Mouse (Mus musculus) kidney, embryonic 15.5 days (tissue): Measurements from ENCODE around the gene Stac3. TPM values are rescaled to one million over a fixed set of nuclear protein-coding genes. Genes with fewer than 3 reads are reported as not detected.

Source experiments
- ATAC-seq: fragments of 200-750 bp; cut with Nextera tagmentation; replicated peaks from 2 replicates; pipeline ENCODE4 v1.8.0; 2017; ENCODE audit warnings: moderate TSS enrichment; ENCODE audit not compliant: low FRiP score
- H3K27ac ChIP-seq: fragments of 300-500 bp; sonication (generic); 2 replicates; pipeline ENCODE4 v1.5.1; 2015; ENCODE audit warnings: mild to moderate bottlenecking, inconsistent platforms
- H3K27me3 ChIP-seq: fragments of 300-500 bp; sonication (generic); 2 replicates; pipeline ENCODE4 v1.6.1; 2015; ENCODE audit warnings: inconsistent platforms
- H3K36me3 ChIP-seq: fragments of 300-500 bp; sonication (generic); 2 replicates; pipeline ENCODE4 v1.6.1; 2015; ENCODE audit warnings: inconsistent platforms
- H3K4me1 ChIP-seq: fragments of 300-500 bp; sonication (generic); 2 replicates; pipeline ENCODE4 v1.6.1; 2015; ENCODE audit warnings: inconsistent platforms
- H3K4me2 ChIP-seq: fragments of 300-500 bp; sonication (generic); 2 replicates; pipeline ENCODE4 v1.6.1; 2015; ENCODE audit warnings: moderate library complexity, mild to moderate bottlenecking, inconsistent platforms
- H3K4me3 ChIP-seq: fragments of 300-500 bp; sonication (generic); replicated peaks from 2 replicates; pipeline ENCODE4 v1.5.1; 2015; ENCODE audit warnings: mild to moderate bottlenecking, inconsistent platforms
- H3K9ac ChIP-seq: fragments of 300-500 bp; sonication (generic); 2 replicates; pipeline ENCODE4 v1.6.1; 2015; ENCODE audit warnings: mild to moderate bottlenecking, inconsistent platforms
- H3K9me3 ChIP-seq: fragments of 300-500 bp; sonication (generic); replicated peaks from 2 replicates; pipeline ENCODE4 v1.6.1; 2016; ENCODE audit warnings: inconsistent platforms
- WGBS: fragments of 180-500 bp; shearing (Covaris S2); methylation state at CpG from one replicate; pipeline ENCODE4 v1.1.7; 2015; ENCODE audit warnings: mixed read lengths; 5-methylcytosine and 5-hydroxymethylcytosine counted together
- polyA plus RNA-seq: library from polyadenylated mRNA; unstranded; fragments of >200 nt; fragmentation: Nextera tagmentation; extraction: Ambion mirVana; gene quantifications from 2 replicates; pipeline ENCODE4 v1.2.1, GENCODE M21; 2015

Gene Stac3
- polyA plus RNA-seq, 1 experiment from 2014 or later = 2.4 TPM

DNA sequence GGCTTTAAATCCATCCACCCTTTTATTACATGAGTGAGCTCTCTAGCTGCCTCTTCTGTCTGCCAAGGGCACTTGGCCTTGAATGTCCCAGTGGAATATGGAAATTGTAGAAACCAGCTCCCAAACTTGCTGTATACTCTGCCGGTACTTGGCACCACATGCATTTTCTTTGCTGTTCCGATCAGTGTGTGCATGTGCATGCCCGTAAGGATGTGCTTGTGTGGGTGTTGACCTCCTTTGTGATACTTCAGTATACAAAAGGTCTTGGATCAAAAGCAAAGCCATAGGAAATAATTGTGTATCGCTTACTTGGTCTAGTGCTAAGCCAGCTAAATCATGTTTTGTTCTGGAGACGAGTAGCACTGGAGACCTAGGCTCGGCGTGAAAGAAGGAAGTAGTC is 12.6 kb upstream of the Stac3 start:
- H3K9me3 ChIP-seq = no peaks in the 10 kb centered on the region
- peaks cover 8% of the 10 kb centered on the region; the same call in 1 of the 2 replicates for H3K4me1 ChIP-seq
- H3K9ac ChIP-seq = no peak overlapping the region
- no peak overlapping the region for H3K27ac ChIP-seq
- H3K36me3 ChIP-seq = peaks cover 75% of the 10 kb centered on the region
- H3K27me3 ChIP-seq = no peaks in the 10 kb centered on the region
- WGBS = 80% methylated on average over 7 of the region's 7 CpGs
- H3K4me3 ChIP-seq = no peak overlapping the region
- no peak for ATAC-seq
- H3K4me2 ChIP-seq = no peak overlapping the region

- Histone ChIP-seq H3K9me3 (no peaks in the 10 kb centered on the region), H3K36me3 (peaks cover 75% of the 10 kb centered on the region), H3K4me1 (peaks cover 8% of the 10 kb centered on the region; the same call in 1 of the 2 replicates), H3K27me3 (no peaks in the 10 kb centered on the region), H3K9ac (no peak overlapping the region), H3K4me3 (no peak overlapping the region), H3K27ac (no peak overlapping the region; the same call in 1 of the 2 replicates), H3K4me2 (no peak overlapping the region)
- ATAC-seq = peak; percentile 58; the same call in 1 of the 2 replicates
- WGBS = 57% methylated on average over 18 of the region's 18 CpGs
Measured at GRCm38 (mm10) chr10:127490160-127491127, 11.0 kb upstream of the Stac3 start.

DNA sequence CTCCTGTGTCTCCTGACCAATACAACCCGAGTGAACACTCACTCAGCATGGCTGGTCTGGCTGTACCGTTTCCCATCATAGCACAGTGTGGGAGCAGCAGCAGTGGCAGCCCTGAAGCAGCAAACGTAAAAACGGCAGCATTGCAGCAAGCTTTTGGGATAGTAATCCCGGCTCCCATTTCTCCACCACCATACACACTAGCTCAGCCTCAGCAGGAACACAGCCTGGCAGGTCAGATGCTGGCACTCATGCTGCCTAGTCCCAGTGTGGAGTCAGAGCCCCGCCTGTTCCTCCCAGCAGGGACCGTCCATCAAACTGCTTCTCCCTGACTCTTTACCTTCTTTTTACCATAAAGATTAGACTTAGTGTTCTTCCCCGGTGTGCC is 10.4 kb upstream of the Stac3 start:
- H3K9me3 ChIP-seq = no peaks in the 10 kb centered on the region
- H3K4me1 ChIP-seq = peaks cover 8% of the 10 kb centered on the region; the same call in 1 of the 2 replicates
- 78% methylated on average over 8 of the region's 8 CpGs for WGBS
- ATAC-seq = no peak
- peaks cover 77% of the 10 kb centered on the region for H3K36me3 ChIP-seq
- H3K4me3 ChIP-seq = no peak overlapping the region
- no peak overlapping the region for H3K9ac ChIP-seq
- no peak overlapping the region for H3K27ac ChIP-seq
- no peaks in the 10 kb centered on the region for H3K27me3 ChIP-seq
- no peak overlapping the region for H3K4me2 ChIP-seq

DNA sequence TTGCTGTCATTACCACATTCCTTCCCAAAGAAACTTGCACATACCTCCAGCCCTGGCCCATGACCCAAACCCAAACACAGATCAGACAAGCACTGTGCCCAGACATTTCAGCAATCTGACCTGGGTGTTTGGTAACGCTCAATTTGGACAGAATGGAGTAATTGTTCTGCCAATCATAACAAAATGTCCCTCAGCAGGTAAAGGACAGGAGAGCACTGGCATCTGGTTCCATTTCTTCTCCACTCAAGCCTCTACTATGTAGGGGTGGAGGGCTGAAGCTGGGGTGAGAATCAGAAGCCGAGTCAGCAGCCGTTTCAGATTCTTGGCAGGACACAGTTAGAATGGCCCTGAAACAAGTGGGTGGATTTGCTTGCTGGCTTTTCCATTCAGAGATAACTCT is 9.4 kb upstream of the Stac3 start:
- H3K27ac ChIP-seq = no peak overlapping the region
- H3K36me3 ChIP-seq = peaks cover 82% of the 10 kb centered on the region
- ATAC-seq = no peak
- H3K4me2 ChIP-seq = no peak overlapping the region
- peaks cover 8% of the 10 kb centered on the region; the same call in 1 of the 2 replicates for H3K4me1 ChIP-seq
- no peak overlapping the region for H3K9ac ChIP-seq
- 83% methylated on average over 3 of the region's 3 CpGs for WGBS
- no peaks in the 10 kb centered on the region for H3K27me3 ChIP-seq
- H3K4me3 ChIP-seq = no peak overlapping the region
- H3K9me3 ChIP-seq = no peaks in the 10 kb centered on the region

GRCm38 (mm10) chr10:127496156-127496555 is 5.3 kb upstream of the Stac3 start:
- no peaks in the 10 kb centered on the region for H3K9me3 ChIP-seq
- no peak overlapping the region for H3K27ac ChIP-seq
- ATAC-seq = no peak
- H3K27me3 ChIP-seq = no peaks in the 10 kb centered on the region
- no peak overlapping the region for H3K4me3 ChIP-seq
- no peak overlapping the region for H3K4me2 ChIP-seq
- no peaks in the 10 kb centered on the region for H3K4me1 ChIP-seq
- H3K9ac ChIP-seq = no peak overlapping the region
- H3K36me3 ChIP-seq = peaks cover 93% of the 10 kb centered on the region
- WGBS = 81% methylated on average over 3 of the region's 3 CpGs

DNA sequence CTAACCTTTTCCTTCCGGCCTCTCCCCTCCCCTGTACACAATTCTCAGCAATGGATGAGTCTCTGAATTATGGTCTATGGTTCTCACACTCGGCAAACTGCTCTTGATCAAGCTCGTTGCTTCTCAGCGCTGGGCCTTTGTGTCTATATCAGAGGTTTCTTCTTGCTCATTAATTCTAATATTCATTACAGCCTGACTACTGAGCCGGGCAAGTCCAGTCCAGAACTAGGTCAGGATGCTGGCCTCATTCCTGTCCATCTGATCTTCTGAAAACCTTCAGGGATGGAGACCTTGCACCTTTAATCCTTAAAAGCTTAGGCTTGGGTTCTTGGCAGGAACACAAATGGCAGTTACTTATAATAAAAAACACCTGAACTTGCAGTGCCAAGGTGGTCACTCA is 2.0 kb upstream of the Stac3 start:
- no peak for ATAC-seq
- H3K27me3 ChIP-seq = no peaks in the 10 kb centered on the region
- H3K9ac ChIP-seq = no peak overlapping the region
- H3K9me3 ChIP-seq = no peaks in the 10 kb centered on the region
- H3K27ac ChIP-seq = no peak overlapping the region
- no peaks in the 10 kb centered on the region for H3K4me1 ChIP-seq
- peaks cover 63% of the 10 kb centered on the region for H3K36me3 ChIP-seq
- H3K4me2 ChIP-seq = no peak overlapping the region
- H3K4me3 ChIP-seq = no peak overlapping the region
- 40% methylated on average over 5 of the region's 5 CpGs for WGBS

DNA sequence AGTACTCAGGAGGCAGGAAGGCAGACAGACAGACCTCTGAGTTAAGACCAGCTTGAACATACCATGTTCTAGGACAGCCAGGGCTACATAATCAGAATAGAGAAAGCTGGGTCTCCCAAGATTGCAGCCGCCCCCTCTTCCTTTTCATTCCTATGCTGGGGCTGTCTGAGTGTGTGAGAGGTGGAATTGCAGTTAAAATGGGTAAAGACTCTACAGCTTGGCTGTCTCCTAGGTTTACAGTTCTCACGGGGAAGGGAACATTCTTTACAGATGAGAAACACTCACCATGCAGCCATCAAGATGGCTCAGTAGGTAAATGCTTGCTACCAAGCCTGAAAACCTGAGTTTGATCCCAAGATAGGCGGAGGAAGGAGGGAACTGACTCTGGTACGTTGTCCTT is 1.4 kb upstream of the Stac3 start:
- H3K4me3 ChIP-seq = no peak overlapping the region
- H3K4me1 ChIP-seq = no peaks in the 10 kb centered on the region
- H3K27me3 ChIP-seq = no peaks in the 10 kb centered on the region
- WGBS = 80% methylated on average over 4 of the region's 4 CpGs
- no peaks in the 10 kb centered on the region for H3K9me3 ChIP-seq
- H3K9ac ChIP-seq = no peak overlapping the region
- no peak overlapping the region for H3K27ac ChIP-seq
- ATAC-seq = no peak
- peaks cover 58% of the 10 kb centered on the region for H3K36me3 ChIP-seq
- no peak overlapping the region for H3K4me2 ChIP-seq

DNA sequence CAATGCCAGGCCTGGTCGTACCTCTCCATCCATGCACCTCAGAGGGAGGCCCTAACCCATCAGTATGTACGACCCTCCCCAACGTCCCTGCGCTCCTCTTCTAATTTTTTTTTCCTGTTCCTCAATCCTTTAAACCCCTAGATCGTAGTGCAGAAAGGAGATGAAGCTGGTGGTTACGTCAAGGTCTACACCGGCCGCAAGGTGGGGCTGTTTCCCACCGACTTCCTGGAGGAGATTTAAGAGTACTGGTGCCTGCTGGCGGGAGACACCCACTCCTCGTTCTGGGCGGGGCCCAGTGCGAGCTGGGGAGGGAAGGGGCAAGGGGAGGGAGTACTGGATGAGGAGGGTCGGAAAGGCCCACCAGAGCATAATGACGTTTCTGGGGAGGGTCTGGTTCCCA is 6.8 kb downstream of the Stac3 start:
- 4% methylated on average over 15 of the region's 15 CpGs for WGBS
- Histone ChIP-seq H3K27ac (no peak overlapping the region), H3K27me3 (peaks cover 64% of the 10 kb centered on the region), H3K9me3 (no peaks in the 10 kb centered on the region), H3K36me3 (0 out of 2 replicates have a peak, but pooled peaks cover 3% of the 10 kb centered on the region), H3K4me1 (peaks cover 55% of the 10 kb centered on the region), H3K9ac (no peak overlapping the region), H3K4me3 (peak overlapping the region; percentile 45), H3K4me2 (peak overlapping the region; percentile 78)
- ATAC-seq = no peak

DNA sequence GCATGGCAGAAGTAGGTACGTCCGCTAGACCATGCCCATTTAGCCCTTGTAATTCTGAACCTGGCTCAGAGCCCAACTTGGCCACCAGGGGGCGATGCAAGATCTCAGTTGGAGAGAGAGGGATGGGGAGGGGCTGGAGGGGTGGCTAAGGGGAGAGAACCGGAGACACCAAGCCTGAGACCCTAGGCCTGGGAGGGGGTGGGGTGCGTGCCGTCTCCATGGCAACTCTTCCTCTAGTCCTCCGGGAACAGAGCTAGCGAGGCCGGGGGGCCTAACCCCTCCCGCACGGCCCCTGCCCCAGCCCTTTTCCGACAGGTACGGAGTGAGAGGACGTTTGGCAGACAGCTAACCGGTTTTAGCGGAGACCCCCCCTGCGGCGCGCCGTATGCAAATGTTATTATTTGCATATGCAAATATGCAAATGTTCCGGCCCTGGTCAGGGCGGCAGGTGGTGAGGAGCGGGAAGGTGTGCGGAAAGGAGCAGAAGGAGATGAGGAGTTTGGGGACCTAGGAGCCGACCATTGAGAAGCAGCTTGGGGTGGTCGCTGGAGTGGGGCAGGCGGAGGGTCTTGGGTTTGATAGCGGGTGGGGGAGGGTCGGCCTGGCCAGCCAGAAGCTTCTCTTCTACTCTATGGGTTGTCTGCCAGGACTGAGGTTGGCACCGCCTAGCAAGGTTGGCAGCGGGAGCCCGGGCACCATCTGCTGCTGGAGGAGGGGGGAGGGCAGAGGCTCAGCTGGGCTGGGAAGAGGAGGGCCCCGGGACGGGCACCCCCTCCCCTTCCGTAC is 7.8 kb downstream of the Stac3 start:
- Histone ChIP-seq H3K27ac (no peak overlapping the region), H3K4me2 (peak overlapping the region; percentile 78), H3K27me3 (peaks cover 74% of the 10 kb centered on the region), H3K36me3 (no peaks in the 10 kb centered on the region), H3K9me3 (no peaks in the 10 kb centered on the region), H3K4me1 (peaks cover 65% of the 10 kb centered on the region), H3K9ac (no peak overlapping the region), H3K4me3 (peak overlapping the region; percentile 45)
- ATAC-seq = peak; percentile 59
- WGBS = under 1% methylated on average over 35 of the region's 35 CpGs

DNA sequence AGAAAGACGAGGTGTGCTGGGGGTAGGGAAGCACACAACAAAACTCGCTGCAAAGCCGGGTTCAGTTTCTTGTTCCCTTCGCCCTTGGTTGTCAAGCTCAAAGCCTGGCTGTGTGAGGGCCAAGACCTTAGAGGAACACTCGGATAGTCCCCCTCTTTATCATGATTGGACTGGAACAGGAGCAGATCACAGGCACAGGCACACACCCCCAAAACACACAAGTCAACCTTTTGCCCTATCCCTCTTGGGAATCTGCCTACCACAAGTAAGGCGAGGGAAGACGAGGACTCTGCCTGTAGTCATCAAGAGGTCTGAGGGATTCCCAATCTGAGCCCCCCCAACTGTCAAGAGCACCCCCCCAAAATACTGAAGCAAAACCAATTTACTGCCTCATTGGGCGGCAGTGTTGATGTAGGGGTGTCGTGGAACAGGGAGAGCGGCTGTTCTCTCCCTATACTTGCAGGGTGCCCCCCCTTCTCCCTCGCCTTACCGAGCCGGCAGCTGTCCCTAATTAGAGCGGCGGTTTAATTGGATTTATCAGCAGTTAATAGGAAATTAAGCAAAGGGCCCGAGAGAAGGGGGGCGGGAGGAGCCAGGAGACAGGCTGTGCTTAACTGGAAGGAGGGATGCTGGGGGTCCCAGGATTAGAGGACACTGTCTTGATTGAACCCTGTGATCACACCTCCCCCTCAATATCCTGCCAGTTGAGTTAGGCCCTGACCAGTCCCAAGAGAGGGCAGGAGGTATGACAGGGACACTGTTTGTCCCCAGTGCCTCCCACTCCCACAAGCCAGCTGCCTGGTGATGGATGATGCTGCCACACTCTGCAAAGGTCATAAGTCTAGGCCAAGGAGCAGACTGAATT is 8.6 kb downstream of the Stac3 start:
- Histone ChIP-seq H3K27ac (no peak overlapping the region), H3K27me3 (peaks cover 82% of the 10 kb centered on the region)

GRCm38 (mm10) chr10:127510895-127511617 is 9.6 kb downstream of the Stac3 start:
- peak overlapping the region; percentile 87 for H3K4me2 ChIP-seq
- no peak overlapping the region for H3K27ac ChIP-seq
- no peak for ATAC-seq
- H3K4me1 ChIP-seq = peaks cover 83% of the 10 kb centered on the region
- H3K4me3 ChIP-seq = peak overlapping the region; percentile 47
- no peaks in the 10 kb centered on the region for H3K9me3 ChIP-seq
- H3K36me3 ChIP-seq = no peaks in the 10 kb centered on the region
- WGBS = 7% methylated on average over 11 of the region's 11 CpGs
- H3K9ac ChIP-seq = 0 out of 2 replicates have a peak overlapping the region, but pooled peaks have one; percentile 29
- H3K27me3 ChIP-seq = peaks cover 92% of the 10 kb centered on the region

More for the DNA sequence above, 8.6 kb downstream of the Stac3 start:
- no peak overlapping the region for H3K9ac ChIP-seq
- peak overlapping the region; percentile 45 for H3K4me3 ChIP-seq
- H3K36me3 ChIP-seq = no peaks in the 10 kb centered on the region
- ATAC-seq = no peak
- peaks cover 73% of the 10 kb centered on the region for H3K4me1 ChIP-seq
- no peaks in the 10 kb centered on the region for H3K9me3 ChIP-seq
- H3K4me2 ChIP-seq = peak overlapping the region; percentile 78
- WGBS = 9% methylated on average over 17 of the region's 17 CpGs
